Mouse (Mus musculus): ENCODE results near the gene Rnf34.
A peak's percentile ranks its signal among the peaks of the same experiment; 100 is the strongest.

Gene Rnf34

DNA sequence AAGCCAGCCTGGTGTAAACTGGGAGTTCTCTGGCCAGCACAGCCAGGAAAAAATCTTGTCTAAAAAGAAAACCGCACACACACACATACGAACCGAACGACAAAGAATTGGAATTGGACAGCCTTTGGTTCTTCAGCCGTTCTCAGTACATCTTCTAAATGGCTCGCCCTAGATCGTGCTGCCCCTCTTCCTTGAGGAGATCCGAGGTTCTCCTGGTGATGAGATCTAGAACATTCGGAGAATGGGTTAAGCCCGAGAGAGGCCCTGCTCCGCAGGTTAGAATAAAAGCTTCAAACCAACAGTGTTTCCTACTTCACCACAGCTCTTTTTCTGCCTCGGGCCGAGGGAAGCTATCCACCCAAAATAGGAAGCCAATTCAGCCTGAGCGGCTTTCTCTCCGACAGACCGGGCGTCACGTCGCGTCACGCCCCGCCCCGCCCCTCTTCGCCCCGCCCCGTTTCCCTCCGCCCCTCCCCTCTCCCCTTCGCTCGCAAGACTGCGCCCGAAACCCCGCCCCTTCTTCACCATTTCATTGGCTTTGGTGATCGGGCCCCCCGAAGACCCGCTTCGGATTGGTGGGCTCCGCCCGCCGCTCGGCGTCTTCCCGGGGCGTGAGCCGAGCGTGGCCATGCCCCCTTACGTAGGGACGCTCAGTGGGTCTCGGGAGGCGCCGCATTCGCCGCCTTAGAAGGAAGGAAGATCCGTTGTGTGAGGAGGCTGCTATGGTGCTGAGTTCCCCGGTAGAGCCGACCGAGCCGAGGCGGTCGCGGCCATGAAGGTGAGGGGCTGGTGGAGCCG lies at the start of gene Rnf34:
Rnf34 (plus strand) TSS at position 528 of the 798 bp plus-strand sequence.
- DNase-seq: peak; percentile 97

DNA sequence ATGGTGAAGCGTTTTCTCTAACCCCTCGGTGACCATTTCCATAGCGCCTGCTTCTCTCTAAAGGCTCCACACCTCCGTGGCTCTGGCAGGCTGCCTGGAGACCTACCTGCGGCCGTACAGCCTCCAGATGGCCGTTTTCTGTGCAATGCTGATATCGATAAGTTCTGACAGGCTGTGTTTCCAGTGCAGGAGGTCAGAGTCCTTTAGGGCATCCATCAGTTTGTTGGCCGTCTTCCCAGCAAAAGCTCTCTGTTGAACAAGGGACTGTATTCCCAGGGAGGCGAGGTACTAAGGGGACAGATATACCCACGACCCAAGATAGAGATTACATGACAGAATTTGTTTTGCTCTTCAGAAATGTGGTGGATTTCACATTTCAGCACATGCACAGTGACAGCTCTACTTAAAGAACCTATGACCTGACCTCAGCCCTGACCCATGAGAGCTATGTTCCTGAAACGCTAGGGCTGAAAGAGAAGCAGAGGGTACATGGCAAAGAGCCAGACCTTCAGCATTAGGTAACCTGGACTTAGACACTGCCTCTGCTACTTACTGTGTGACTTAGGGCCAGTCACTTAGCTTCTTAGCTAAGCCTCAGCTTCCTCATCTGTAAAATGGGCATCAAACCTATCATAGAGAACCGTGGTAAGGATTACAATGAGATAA lies 49.4 kb upstream of the Rnf34 start:
- peak; percentile 70 to 71 for DNase-seq

- no peak for DNase-seq
These were observed 48.2 kb upstream of the Rnf34 start for GRCm38 (mm10) chr5:122801684-122802083.

- DNase-seq: peak; percentile 83 to 86
These were observed 47.1 kb upstream of the Rnf34 start for GRCm38 (mm10) chr5:122802706-122803105.

- no peak for DNase-seq
These were observed 44.3 kb upstream of the Rnf34 start for GRCm38 (mm10) chr5:122805503-122805902.

- peak; percentile 43 to 79 for DNase-seq
These were observed 38.3 kb upstream of the Rnf34 start for GRCm38 (mm10) chr5:122811364-122812079.

DNA sequence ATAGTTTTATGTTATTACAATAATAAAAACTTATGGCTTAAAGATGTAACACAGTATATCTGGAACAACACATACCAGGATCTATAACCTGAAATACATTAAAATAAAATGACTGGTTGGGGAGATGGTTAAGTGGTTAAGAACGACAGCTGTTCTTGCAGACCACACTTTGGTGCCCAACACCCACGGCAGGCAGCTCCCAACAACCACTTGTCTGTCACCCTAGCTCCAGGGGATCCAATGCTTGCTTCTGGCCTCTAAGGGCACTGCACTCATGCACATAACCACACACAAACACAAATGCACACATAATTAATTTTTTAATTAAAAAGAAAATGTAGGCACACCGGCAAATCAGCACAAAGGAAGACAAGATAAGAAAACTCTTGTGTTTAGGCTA lies 37.1 kb upstream of the Rnf34 start:
- DNase-seq: no peak

- DNase-seq: peak; percentile 93 to 94
These were observed 28.9 kb upstream of the Rnf34 start, which contains the start of gene Anapc5 for GRCm38 (mm10) chr5:122820777-122821523. TSS of gene Anapc5 (minus strand) at chr5:122821339.

DNA sequence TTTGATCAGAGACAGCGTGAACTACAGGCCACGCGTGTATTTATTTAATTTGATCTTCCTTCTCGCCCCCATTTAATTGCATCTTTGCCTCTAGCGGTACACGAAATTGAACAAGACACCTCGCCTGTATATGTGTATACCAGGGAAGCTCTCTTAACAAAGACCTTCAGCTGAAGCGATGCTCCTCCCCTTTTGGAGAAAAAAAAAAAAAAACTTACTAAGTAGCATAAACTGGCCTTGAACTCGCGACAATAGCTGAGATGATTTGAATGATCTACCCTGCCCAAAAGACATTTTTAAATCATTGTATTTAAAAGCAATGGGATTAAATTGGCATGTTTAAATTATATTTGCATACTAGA lies 28.3 kb upstream of the Rnf34 start:
- no peak for DNase-seq

- no peak for DNase-seq
These were observed 27.4 kb upstream of the Rnf34 start for GRCm38 (mm10) chr5:122822441-122822840.

DNA sequence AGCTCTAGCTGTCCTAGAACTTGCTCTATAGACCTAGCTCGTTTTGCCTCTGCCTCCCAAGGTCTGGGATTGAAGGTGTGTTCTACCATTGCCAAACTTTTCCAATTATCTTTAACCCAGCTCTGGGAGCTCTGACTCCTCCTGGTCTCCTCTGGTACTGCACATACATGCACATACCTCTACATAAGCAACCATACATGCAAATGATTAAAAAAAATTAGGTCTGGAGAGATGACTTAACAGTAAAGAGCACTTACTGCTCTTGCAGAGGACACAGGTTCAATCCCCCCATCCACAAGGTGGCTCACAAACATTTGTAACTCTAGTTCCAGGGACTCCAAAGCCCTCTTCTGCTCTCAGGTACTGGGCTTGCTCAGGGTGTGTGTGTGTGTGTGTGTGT lies 25.9 kb upstream of the Rnf34 start:
- no peak for DNase-seq

DNA sequence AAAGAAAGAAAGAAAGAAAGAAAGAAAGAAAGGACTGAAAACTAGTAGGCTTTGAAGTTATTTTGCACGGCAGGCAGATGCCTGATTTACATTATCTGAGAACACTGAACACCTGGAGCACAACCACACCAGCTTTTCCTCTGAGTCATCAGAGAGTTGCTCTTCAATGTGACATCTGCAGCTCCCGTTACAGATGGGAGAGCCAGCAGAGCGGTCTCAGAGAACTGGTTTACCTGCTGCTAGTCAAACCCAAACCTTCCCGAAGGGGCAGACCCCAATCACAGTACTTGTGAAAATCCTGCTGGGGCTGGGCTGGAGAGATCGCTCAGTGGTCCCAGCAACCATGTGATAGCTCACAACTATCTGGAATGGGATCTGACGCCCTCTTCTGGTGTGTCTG lies 25.4 kb upstream of the Rnf34 start:
- DNase-seq: no peak

- no peak for DNase-seq
These were observed 24.7 kb upstream of the Rnf34 start for GRCm38 (mm10) chr5:122825099-122825498.

DNA sequence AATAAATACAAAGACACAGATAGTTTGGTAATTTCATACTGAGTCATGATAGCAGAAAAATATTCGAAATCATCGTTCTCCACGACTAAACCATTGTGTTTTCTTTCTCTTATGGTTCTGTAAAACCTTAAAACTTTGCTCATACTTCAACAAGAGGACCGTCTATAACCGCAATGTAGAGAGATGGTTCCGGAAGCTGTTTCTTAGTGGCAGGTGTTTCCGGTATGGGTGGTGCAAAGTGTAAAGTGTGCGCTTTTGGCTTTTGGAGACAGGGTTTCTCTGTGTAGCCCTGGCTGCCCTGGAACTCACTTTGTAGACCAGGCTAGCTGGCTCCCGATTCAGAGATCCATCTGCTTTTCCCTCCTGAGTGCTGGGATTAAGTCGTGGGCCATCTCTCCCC lies 17.3 kb upstream of the Rnf34 start:
- DNase-seq: no peak

- DNase-seq: no peak
These were observed 16.9 kb upstream of the Rnf34 start for GRCm38 (mm10) chr5:122832996-122833395.

- no peak for DNase-seq
These were observed 8.7 kb upstream of the Rnf34 start for GRCm38 (mm10) chr5:122841126-122841525.

GRCm38 (mm10) chr5:122843799-122844198 lies 6.0 kb upstream of the Rnf34 start:
- DNase-seq: no peak

DNA sequence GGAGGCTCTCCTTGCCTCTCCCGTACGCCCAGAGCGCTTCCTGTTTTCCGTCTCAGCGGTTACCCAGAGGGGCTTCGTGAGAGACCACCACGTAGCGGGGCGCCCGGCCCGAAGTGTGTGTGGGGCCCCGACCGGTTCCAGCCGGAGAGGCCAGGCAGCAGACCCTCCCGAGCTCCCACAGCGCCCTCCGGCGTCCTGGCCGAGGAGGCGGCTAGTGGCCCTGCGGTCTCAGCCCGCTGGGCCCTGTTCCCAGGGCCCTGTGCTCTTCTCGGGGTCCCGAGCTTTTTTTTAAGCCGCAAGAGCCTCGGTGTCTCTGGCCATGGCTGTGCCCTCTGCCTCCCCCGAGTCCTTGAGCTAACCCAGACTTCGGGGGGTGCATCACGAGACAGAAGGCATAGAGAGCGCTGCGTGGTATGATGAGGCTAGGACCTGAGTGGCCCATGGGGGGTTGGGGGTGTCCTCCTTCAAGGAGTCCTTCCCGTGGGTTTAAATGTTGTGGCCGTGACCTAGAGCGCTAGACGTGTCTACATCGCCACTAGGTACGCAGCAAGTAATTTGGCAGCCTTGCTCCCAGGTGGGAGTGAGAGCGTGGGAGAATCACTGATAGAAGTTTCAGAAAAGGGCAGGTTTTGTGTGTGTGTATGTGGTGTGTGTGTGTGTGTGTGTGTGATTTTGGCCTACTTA lies 613 bp downstream of the Rnf34 start:
- peak in 1 of 2 experiments; percentile 8 for DNase-seq

- DNase-seq: no peak
These were observed 2.8 kb downstream of the Rnf34 start for GRCm38 (mm10) chr5:122852611-122853010.

DNA sequence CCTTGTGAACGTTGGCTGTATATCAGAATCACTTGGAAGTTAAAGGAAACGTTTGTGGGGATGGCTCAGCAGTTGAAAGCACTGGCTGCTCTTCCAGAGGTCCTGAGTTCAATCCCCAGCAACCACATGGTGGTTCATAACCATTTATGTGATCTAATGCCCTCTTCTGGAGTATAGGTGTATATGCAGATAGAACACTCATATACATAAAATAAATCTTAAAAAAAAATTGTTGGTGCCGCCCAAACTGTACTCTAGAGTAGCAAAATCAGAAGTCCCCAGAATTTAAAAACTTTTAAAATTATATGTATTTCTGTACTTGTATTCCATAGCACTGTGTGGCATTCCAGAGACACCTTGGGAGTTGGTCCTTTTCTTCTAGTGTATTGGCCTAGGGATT lies 6.0 kb downstream of the Rnf34 start:
- DNase-seq: no peak

- no peak for DNase-seq
These were observed 13.2 kb downstream of the Rnf34 start for GRCm38 (mm10) chr5:122863053-122863452.

- DNase-seq: no peak
These were observed 22.8 kb downstream of the Rnf34 start for GRCm38 (mm10) chr5:122872626-122873025.

All from kidney, adult 8-10 months (tissue).